Mouse (Mus musculus) brain, embryonic 18.5 days (tissue): Measurements from ENCODE around the gene Letm1.

Experiments used
- DNase-seq: peaks from one replicate; pipeline ENCODE4 v3.0.0-alpha.2; 2012; ENCODE audit warnings: low read depth, low spot score

The Letm1 gene

DNA sequence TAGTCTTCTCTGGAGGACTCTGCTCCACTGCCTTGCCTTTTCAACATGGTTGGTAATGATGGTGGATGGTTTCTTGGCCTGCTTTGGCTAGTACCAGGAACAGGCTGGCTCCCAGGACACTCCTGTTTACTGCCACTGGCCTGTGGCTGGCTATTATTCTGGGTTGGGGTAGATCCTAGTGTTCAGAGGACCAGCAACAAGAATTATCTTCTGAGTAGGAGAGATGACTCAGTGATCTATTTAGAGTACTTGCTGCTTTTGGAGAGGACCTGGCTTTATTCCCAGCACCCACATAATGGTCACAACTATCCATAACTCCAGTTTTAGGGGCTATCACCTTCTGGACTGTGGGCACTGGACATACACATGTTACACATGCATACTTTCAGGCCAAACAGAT lies 44.3 kb downstream of the Letm1 start:
- DNase-seq = no peak

GRCm38 (mm10) chr5:33737903-33738321 lies 44.7 kb downstream of the Letm1 start:
- no peak for DNase-seq

DNA sequence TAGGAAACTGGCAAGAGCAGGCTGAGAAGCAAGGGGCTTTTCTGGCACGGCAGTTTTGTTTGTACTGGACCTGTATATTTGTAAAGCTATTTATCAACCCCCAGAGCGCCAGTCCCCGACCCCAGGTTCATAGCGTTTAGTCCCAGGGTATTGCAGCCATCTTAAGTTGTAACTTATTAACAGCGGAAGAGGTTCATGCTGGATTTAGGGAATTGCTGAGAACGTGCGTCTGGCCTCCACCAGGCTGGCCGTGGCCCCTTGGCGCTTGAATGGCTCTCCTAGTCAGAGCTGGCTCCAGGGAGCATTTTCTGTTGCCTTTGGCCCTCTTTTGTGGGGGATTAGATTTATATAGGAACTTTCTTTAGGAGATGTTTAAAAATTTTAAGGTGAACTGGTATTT lies 46.4 kb downstream of the Letm1 start:
- DNase-seq = no peak

- no peak for DNase-seq
These were observed 47.1 kb downstream of the Letm1 start for GRCm38 (mm10) chr5:33735412-33736092.

- no peak for DNase-seq
These were observed 48.8 kb downstream of the Letm1 start for GRCm38 (mm10) chr5:33733837-33734236.

- DNase-seq = no peak
These were observed 51.6 kb downstream of the Letm1 start for GRCm38 (mm10) chr5:33731051-33731450.

DNA sequence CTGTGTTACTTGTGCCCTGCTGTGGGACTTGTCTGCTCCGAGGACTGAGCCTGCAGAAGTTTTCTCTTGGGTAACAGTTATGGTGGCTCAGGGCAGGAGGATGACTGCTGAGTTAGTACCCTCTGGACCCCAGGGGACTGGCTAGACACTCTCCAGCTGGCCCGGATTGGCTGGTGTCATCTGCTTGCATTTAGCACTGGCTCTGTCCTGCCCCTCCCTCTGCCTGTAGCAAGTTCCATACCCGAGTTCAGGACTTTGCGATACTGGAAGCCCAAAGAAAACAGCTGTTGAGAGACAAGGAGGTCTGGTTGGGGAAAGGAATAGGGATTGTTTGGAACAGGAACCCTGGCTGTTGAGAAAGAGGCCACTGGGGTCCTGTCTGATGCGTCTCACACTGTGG lies 52.1 kb downstream of the Letm1 start:
- DNase-seq = no peak

GRCm38 (mm10) chr5:33728841-33729240 lies 53.8 kb downstream of the Letm1 start:
- no peak for DNase-seq

- DNase-seq = no peak
These were observed 55.7 kb downstream of the Letm1 start for GRCm38 (mm10) chr5:33726891-33727290.

- no peak for DNase-seq
These were observed 56.5 kb downstream of the Letm1 start for GRCm38 (mm10) chr5:33726081-33726647.

GRCm38 (mm10) chr5:33723641-33724465 lies 58.8 kb downstream of the Letm1 start:
- DNase-seq = no peak

- DNase-seq = no peak
These were observed 59.5 kb downstream of the Letm1 start for GRCm38 (mm10) chr5:33723019-33723640.

DNA sequence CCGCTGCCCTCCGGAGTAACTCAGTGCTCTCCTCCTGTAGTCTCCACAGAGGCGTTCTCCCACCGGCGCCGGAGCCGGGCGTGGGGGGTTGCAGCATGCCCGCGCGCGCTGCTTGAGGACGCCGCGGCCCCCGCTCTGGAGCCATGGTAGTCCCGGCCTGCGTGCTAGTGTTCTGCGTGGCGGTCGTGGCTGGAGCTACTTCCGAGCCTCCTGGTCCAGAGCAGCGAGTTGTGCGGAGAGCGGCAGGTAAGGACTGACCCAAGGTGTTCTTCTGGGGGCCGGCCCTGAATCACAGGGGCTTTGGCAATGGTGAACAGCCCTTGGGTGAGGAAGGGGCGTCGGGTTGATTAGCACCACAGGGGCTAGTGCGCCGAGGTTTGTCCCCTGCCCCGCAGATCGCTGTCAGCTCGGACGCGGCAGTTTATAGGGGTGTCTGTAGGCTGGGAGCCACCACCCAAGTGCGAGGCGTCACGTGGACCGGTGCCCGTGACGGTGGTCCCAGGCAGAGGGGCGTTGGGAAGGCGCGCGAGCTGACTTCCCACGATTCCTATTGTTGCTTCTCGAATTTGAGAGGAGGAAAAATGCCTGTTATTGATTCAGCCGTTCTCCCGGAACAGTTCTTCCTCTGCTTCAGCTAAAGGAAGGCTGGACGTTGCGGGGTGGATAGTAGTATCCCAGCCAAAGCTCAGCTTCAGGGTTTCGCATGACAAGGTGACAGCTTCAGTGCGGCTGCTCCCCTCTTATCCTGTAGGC lies 60.2 kb downstream of the Letm1 start:
- no peak for DNase-seq

GRCm38 (mm10) chr5:33721541-33722265 lies 60.9 kb downstream of the Letm1 start, which contains the start of gene Fgfr3:
Gene Fgfr3 (plus strand): TSS chr5:33721674.
- DNase-seq = no peak

DNA sequence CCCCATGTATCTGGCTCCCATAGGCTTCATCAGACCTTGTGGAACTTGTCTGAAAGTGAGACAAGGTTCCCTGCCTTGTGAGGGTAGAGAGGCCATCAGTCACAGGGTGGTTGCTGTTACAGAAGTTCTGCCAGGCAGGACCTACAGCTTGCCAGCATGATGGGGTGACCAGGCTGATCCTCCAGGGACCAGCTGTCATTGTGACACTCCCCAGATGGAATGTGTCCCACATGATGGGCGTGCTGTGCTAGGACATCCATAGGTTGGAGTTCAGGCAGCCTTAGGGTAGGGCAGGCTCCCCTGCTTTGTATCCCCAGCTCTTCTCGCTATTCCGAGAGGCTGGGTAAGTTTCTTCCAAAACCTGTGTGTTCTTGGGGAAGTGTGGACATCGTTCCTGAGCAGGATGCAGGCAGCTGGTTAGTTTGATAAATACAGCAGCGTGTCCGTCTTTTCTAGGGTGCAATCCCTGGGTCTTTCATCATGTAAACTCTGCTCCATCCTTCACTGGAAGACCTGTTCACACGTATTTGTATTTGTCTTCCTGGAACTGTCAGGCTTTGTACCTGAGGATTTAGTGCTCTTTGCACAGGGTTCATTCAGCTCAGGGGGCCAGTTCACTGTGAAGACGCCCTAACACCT lies 61.6 kb downstream of the Letm1 start:
- DNase-seq = no peak

- no peak for DNase-seq
These were observed 64.2 kb downstream of the Letm1 start for GRCm38 (mm10) chr5:33718460-33718859.

GRCm38 (mm10) chr5:33716467-33716866 lies 66.2 kb downstream of the Letm1 start:
- no peak for DNase-seq

DNA sequence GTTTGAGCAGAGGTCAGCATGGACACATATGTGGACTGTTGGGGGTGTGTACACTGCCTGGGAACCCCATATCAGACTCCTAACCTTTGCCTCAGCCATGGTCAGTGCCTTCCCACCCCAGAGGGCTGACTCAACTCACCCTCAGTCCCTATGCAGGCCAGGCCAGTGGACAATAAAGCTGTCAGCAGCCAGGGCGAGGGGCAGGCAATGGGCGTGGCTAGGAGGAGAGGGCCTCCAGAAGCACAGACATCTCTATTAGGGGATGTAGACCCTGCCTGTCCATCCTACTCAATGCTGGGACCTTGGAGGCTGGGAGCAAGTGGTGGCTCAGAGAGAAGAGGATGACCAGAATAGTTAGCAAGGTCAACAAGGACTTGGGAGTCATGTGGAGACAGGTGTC lies 67.4 kb downstream of the Letm1 start:
- no peak for DNase-seq

DNA sequence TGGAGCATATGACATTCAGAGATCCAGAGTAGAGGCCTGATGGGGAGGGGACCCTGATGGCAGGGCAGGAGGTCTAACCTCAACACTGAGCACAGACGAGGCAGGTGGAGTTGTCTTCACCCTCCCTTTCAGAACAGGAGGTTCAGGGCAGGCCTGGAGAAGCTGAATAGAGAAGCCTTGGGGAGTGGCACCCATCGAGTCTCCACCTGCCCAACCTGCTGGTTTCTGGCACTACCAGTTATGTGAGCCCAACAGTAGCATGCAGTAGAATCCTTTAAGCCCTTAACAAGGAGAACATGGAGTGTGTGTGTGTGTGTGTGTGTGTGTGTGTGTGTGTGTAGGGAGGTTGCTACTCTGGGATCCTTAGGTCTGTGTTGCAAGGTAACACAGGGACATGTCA lies 70.1 kb downstream of the Letm1 start:
- no peak for DNase-seq

DNA sequence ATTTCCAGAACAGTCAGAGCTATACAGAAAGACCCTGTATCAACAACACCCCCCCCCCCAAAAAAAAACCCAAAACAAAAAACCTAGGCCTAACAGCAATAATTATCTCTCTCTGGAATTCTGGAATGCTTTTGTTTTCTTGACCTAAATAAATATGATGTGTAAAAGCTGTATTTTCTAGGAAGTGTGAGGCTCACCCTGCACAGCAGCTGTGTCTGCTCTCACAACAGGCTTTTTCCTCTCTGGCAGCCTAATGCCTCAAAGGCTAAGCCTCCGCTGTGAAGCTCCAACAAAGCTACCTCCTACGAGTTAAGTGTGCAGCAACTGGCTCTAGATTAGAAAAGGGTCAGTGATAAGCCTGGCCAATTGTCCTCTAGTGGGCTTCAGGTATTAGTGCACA lies 73.6 kb downstream of the Letm1 start:
- no peak for DNase-seq
